Mouse (Mus musculus) cortical plate, adult 2 months (tissue): ENCODE measurements around the gene Il23a.

ENCODE experiments used
- CTCF ChIP-seq: fragments of 200-500 bp; IDR thresholded peaks from 2 replicates; pipeline ENCODE4 v1.5.1; 2011; ENCODE audit warnings: mild to moderate bottlenecking, control low read depth, low read length; ENCODE audit not compliant: insufficient read depth; ENCODE audit errors: extremely low read depth
- POLR2A ChIP-seq: fragments of 200-500 bp; IDR thresholded peaks from 2 replicates; pipeline ENCODE4 v1.6.1; 2011; ENCODE audit warnings: mild to moderate bottlenecking, low read length, control low read depth; ENCODE audit not compliant: insufficient read depth; ENCODE audit errors: extremely low read depth

GRCm38 (mm10) chr10:128338415-128338814, 39.9 kb upstream of the Il23a start:
- no peak for TF ChIP-seq CTCF
- no peak for TF ChIP-seq POLR2A
